Mouse (Mus musculus): ENCODE results near the gene Inpp5e. TPM values are rescaled to one million over a fixed set of nuclear protein-coding genes. Genes with fewer than 3 reads are reported as not detected.

Inpp5e gene
- polyA plus RNA-seq, 1 experiment from 2014 or later: 5.8 TPM

DNA sequence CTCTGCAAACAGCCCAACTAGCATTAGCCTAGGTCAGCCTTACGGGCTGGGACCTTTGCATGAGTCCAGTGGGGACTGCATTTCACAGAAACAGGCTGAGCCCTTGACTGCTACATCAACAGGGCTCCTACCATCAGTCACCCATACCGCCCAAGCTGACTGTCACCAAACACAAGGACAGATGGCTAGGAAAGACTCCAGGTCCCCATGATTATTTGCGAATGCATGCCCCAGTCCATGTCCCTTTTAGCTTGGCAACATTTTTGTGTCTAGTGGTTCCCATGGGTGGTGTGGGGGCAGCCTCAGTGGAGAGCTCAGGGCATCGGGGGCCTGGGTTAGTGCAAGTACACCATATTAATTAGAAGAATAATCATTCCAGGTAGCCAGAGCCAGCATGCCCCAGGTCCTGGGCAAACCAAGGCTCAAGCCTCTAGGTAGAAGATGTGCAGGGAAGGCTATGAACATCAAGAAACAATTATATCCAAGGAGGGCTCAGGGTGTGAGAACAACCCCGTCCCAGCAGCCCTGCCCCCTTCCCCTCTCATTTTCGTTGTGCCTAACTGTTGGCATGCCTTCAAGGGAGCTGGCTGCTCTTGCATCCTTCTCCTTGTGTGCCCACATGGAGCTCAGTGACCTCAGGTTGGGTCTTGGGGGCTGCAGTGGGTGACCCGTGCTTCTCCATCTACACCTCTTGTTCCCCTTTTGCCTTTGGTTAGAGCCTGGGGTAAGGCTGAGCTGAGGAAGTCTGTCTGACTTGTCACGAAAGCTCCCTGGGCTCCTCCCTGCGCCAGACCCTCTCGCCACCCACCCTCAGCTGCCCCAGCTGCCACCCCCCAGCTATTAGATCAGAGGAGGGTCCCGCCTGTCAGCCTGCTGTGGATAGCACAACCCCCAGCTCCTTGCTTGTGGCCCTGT, 55.7 kb downstream of the Inpp5e start:
- H3K9ac ChIP-seq (ENCODE audit: low read depth, low read length): no peak overlapping the region
- H3K36me3 ChIP-seq (ENCODE audit: control insufficient read depth, insufficient read depth): 0 out of 2 replicates have a peak, but pooled peaks cover 3% of the 10 kb centered on the region
- H3K9me3 ChIP-seq (replicated peaks; ENCODE audit: control insufficient read depth, low read length): no peaks in the 10 kb centered on the region
- 74% methylated on average over 11 of the region's 11 CpGs for WGBS (ENCODE audit: insufficient replicate concordance)
- H3K4me2 ChIP-seq (ENCODE audit: low read depth, low read length): peak overlapping the region; percentile 96; the same call in 1 of the 2 replicates
- H3K4me3 ChIP-seq (ENCODE audit: low read depth, low read length): no peak overlapping the region
- no peak overlapping the region for H3K27ac ChIP-seq (ENCODE audit: low read length)
- no peaks in the 10 kb centered on the region for H3K27me3 ChIP-seq (ENCODE audit: control insufficient read depth, insufficient read depth, low read depth, low read length)
- ATAC-seq (ENCODE audit: low read depth): no peak
- peaks cover 14% of the 10 kb centered on the region for H3K4me1 ChIP-seq (ENCODE audit: control insufficient read depth, low read depth, low read length)

DNA sequence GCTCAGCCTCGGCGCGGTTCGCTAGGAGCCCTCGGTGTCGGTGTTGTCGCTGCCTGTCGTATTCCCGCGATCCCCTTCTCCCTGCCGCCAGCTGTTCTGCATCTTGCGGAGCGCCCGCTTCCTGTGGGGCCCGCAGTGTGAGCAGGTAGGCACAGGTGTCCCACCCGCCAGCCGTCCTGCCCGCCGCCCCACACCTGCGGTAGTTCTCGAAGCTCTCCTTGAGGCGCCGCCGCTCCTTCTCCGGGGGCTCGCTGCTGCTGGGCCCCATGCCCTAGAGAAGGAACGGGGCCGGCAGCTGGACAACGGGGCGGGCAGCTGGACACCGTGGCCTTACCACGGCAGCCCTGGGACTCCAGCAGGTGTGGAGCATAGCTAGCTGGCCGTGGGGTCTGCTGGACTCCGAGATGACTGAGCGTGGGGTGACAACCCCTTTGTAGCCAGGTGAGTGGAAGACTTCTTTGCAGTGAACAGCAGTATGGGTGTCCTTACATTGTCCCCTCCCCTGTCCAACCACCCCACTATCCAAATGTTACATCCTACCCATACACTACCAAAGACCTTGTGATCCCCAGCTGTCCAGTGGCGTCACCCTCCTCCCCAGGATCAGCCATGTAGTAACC, 56.6 kb downstream of the Inpp5e start:
- Histone ChIP-seq H3K27me3 (ENCODE audit: control insufficient read depth, insufficient read depth, low read depth, low read length) (no peaks in the 10 kb centered on the region), H3K4me2 (ENCODE audit: low read depth, low read length) (peak overlapping the region; percentile 96), H3K4me3 (ENCODE audit: low read depth, low read length) (peak overlapping the region; percentile 69), H3K9ac (ENCODE audit: low read depth, low read length) (peak overlapping the region; percentile 87), H3K27ac (ENCODE audit: low read length) (peak overlapping the region; percentile 59), H3K4me1 (ENCODE audit: control insufficient read depth, low read depth, low read length) (peaks cover 16% of the 10 kb centered on the region), H3K9me3 (replicated peaks; ENCODE audit: control insufficient read depth, low read length) (no peaks in the 10 kb centered on the region), H3K36me3 (ENCODE audit: control insufficient read depth, insufficient read depth) (0 out of 2 replicates have a peak, but pooled peaks cover 3% of the 10 kb centered on the region)
- peak; percentile 23 for ATAC-seq (ENCODE audit: low read depth)
- 5% methylated on average over 36 of the region's 36 CpGs for WGBS (ENCODE audit: insufficient replicate concordance)

- Histone ChIP-seq H3K4me2 (ENCODE audit: low read depth, low read length) (peak within 1 kb of the TSS; percentile 96), H3K36me3 (ENCODE audit: control insufficient read depth, insufficient read depth) (0 out of 2 replicates have a peak, but pooled peaks cover 3% of the 10 kb centered on the region), H3K9ac (ENCODE audit: low read depth, low read length) (peak within 1 kb of the TSS; percentile 87), H3K27ac (ENCODE audit: low read length) (peak within 1 kb of the TSS; percentile 59), H3K27me3 (ENCODE audit: control insufficient read depth, insufficient read depth, low read depth, low read length) (no peaks in the 10 kb centered on the region), H3K9me3 (replicated peaks; ENCODE audit: control insufficient read depth, low read length) (no peaks in the 10 kb centered on the region), H3K4me1 (ENCODE audit: control insufficient read depth, low read depth, low read length) (peaks cover 16% of the 10 kb centered on the region), H3K4me3 (ENCODE audit: low read depth, low read length) (peak within 1 kb of the TSS; percentile 69)
- peak; percentile 81 for ATAC-seq (ENCODE audit: low read depth)
- under 1% methylated on average over 62 of the region's 62 CpGs for WGBS (ENCODE audit: insufficient replicate concordance)
These were observed 57.4 kb downstream of the Inpp5e start, which contains the start of gene Dnlz for GRCm38 (mm10) chr2:26351358-26352290. Dnlz (minus strand) TSS chr2:26352110.

DNA sequence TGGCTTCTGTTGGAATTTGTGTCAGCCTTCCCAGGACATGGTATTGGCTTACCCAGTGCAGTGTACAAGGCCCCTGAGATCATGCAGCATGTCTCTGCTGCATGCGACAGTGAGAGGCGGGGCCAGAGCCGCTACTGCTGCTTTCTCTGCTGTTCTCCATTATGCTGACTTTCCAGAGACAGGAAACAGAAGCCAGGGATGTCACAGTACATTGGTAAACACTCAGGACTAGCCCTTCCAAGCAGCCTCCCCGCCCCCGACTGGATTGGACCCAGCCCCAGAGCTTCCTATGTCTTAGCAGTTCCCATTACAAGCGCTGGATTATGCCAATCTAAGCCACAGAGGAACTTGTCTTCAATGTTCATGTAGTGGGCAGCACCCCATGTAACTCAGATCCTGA, 60.8 kb downstream of the Inpp5e start:
- 74% methylated on average over 6 of the region's 6 CpGs for WGBS (ENCODE audit: insufficient replicate concordance)
- 0 out of 2 replicates have a peak, but pooled peaks cover 3% of the 10 kb centered on the region for H3K36me3 ChIP-seq (ENCODE audit: control insufficient read depth, insufficient read depth)
- no peak for ATAC-seq (ENCODE audit: low read depth)
- no peaks in the 10 kb centered on the region for H3K9me3 ChIP-seq (replicated peaks; ENCODE audit: control insufficient read depth, low read length)
- H3K4me2 ChIP-seq (ENCODE audit: low read depth, low read length): no peak overlapping the region
- no peak overlapping the region for H3K4me3 ChIP-seq (ENCODE audit: low read depth, low read length)
- no peak overlapping the region for H3K9ac ChIP-seq (ENCODE audit: low read depth, low read length)
- H3K4me1 ChIP-seq (ENCODE audit: control insufficient read depth, low read depth, low read length): peaks cover 16% of the 10 kb centered on the region
- no peaks in the 10 kb centered on the region for H3K27me3 ChIP-seq (ENCODE audit: control insufficient read depth, insufficient read depth, low read depth, low read length)
- 0 out of 2 replicates have a peak overlapping the region, but pooled peaks have one; percentile 22 for H3K27ac ChIP-seq (ENCODE audit: low read length)

Other genes with a start within 250 kb of the Inpp5e start
- gene Lhx3, start 200.9 kb downstream of the Inpp5e start, polyA plus RNA-seq (2015; fragmentation: Nextera tagmentation; extraction: Ambion mirVana): not detected in 2 replicates
- gene Qsox2, start 171.7 kb downstream of the Inpp5e start, polyA plus RNA-seq (2015; fragmentation: Nextera tagmentation; extraction: Ambion mirVana): 4.3 and 4.5 TPM in 2 replicates
- gene Ccdc187, start 114.6 kb downstream of the Inpp5e start, polyA plus RNA-seq (2015; fragmentation: Nextera tagmentation; extraction: Ambion mirVana): 0.01 and 0.05 TPM in 2 replicates
- 2.3 and 3.0 TPM in 2 replicates for gene Gpsm1, start 93.7 kb downstream of the Inpp5e start, polyA plus RNA-seq (2015; fragmentation: Nextera tagmentation; extraction: Ambion mirVana)
- gene Dnlz, start 57.1 kb downstream of the Inpp5e start, polyA plus RNA-seq (2015; fragmentation: Nextera tagmentation; extraction: Ambion mirVana): 7.2 and 8.0 TPM in 2 replicates
- gene Card9, start 48.3 kb downstream of the Inpp5e start, polyA plus RNA-seq (2015; fragmentation: Nextera tagmentation; extraction: Ambion mirVana): 1.7 and 3.0 TPM in 2 replicates
- 7.1 and 10.0 TPM in 2 replicates for gene Snapc4, start 28.6 kb downstream of the Inpp5e start, polyA plus RNA-seq (2015; fragmentation: Nextera tagmentation; extraction: Ambion mirVana)
- 34.1 and 34.4 TPM in 2 replicates for gene Entr1, start 19.9 kb downstream of the Inpp5e start, polyA plus RNA-seq (2015; fragmentation: Nextera tagmentation; extraction: Ambion mirVana)
- 55.8 and 57.6 TPM in 2 replicates for gene Pmpca, start 19.9 kb downstream of the Inpp5e start, polyA plus RNA-seq (2015; fragmentation: Nextera tagmentation; extraction: Ambion mirVana)
- 9.3 and 12.4 TPM in 2 replicates for gene Sec16a, start 36.0 kb upstream of the Inpp5e start, polyA plus RNA-seq (2015; fragmentation: Nextera tagmentation; extraction: Ambion mirVana)
- 2.8 and 3.1 TPM in 2 replicates for gene Notch1, start 107.5 kb upstream of the Inpp5e start, polyA plus RNA-seq (2015; fragmentation: Nextera tagmentation; extraction: Ambion mirVana)
- gene Egfl7, start 170.8 kb upstream of the Inpp5e start, polyA plus RNA-seq (2015; fragmentation: Nextera tagmentation; extraction: Ambion mirVana): 50.9 and 54.3 TPM in 2 replicates
- not detected in 2 replicates for gene Gm20532, start 177.4 kb upstream of the Inpp5e start, polyA plus RNA-seq (2015; fragmentation: Nextera tagmentation; extraction: Ambion mirVana)
- 58.3 and 65.7 TPM in 2 replicates for gene Agpat2, start 195.2 kb upstream of the Inpp5e start, polyA plus RNA-seq (2015; fragmentation: Nextera tagmentation; extraction: Ambion mirVana)
- 0.61 and 1.3 TPM in 2 replicates for gene Fam69b, start 219.3 kb upstream of the Inpp5e start, polyA plus RNA-seq (2015; fragmentation: Nextera tagmentation; extraction: Ambion mirVana)